Mouse (Mus musculus) mouse embryonic stem cell (cell line): ENCODE measurements around the gene Gm20532.

Source experiments
- in situ Hi-C, 2 experiments: fragments of 300-500 bp; cut with MboI; formaldehyde crosslinking; loops; 1 replicate in 1 of 2; 3 replicates in 1 of 2; pipeline ENCODE4 v1.14.3; 2019 to 2020; ENCODE audit warnings: low sequenced_read_pairs in 2 of 2, low pct_unique_long_range_greater_than_20kb in 1 of 2, mixed read lengths in 1 of 2; ENCODE audit not compliant: unreplicated experiment in 1 of 2

The Gm20532 gene

DNA sequence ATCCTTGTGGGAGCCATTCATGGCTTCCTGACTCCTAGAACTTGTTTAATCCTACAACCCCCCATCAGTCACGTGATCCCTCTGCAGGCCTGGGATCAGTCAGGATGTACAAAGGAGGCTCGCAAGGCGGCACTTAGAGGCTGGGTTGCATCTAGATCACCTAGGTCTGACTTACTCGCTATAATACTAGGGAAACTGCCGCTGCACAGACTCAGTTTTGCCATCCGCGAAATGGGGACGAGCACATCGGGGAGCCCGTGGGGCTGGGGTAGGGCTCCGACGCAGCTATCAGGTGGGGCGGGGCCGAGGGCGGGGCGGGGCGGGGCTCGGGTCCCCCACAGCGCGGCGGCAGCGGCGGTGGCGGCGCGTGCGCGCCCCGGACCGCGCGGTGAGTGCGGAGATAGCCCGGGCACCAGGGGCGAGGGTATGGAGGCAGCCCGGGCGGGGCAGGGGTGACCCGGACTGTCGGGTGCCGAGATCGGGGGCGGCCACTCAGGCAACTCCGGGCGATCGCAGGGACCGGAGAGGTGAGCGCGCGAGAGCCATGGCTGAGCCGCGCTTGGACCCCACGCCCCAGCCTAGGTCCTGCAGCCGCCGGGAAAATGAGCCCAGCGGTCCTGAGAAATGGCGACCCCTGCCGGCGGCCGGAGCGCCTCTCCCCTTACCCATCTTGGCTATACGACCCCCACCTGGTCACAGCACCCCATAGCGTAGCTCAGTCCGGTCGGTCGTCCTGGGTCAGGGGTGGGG is at the start of gene Gm20532:
Gm20532 (plus strand) TSS at position 346 of the 750 bp plus-strand sequence.
- in situ Hi-C loops, result no loop called here

DNA sequence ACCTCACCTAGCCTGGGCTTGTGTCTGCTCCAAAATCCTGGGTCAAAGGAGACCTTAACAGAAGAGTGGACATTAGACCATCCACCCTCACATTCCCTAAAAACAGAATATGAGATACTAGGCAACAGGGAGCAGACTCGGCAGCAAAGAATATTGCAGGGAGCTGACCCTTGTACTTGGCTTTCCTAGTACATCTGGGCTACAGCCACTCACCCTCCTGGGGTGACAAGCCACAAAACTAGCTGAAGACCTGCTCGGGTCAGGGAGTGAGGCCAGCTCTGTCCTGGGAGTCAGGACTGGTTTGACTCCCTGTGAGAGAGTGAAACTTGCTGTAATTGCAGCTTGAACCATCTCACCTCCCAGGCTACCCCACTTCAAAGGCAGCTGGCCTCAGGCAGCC is 46.9 kb upstream of the Gm20532 start:
- in situ Hi-C loops, result no loop called here

DNA sequence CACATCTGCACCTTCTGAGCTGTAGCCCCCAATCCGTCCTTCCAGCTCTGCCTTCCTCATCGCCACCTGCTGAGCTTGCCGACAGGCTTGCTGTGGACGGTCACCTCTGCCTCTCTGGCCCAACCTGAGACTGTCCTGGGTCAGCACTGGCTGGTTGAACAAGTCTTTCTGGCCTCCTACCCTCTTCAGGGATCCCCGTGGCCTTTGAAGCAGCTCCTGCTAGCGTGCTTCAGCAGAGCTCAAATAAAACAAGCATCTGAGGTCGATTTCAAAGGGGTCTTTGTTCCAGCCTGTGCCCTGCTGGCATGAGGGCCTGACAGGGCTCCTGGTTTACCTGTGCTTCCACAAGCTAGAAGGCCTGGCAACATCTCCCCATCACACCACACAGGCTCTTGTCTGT is 45.7 kb upstream of the Gm20532 start:
- in situ Hi-C loops, result no loop called here

DNA sequence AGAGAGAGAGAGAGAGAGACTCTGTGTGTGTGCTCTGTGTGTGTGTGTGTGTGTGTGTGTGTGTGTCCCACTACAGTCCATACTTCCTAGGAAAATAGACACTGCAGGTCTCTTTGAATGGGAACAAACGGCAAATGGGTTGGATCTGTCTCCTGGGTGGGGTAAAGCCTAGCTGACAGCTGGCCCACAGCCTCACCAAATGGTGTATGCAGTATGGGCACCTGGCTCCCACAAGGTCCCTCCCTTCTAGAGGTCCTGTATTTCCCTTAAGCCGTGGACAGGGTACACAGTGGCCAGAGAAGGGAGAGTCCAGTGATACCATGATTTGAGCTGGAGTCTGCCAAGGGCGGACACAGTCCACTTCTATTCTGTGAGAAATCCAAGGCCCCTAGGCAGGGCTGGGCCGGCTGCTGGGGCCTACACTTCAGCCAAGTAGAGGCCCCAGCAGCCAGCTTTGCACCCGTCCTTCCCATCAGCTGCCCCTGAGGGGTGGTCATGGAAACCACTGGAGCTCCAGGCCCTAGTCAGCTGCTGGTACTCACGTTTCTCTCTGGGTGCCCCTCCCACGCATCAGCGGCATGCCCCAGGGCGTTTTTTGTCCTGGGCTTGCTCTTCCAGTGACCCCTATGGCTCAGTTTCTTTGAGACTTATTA is 45.1 kb upstream of the Gm20532 start:
- in situ Hi-C loops, result no loop called here

DNA sequence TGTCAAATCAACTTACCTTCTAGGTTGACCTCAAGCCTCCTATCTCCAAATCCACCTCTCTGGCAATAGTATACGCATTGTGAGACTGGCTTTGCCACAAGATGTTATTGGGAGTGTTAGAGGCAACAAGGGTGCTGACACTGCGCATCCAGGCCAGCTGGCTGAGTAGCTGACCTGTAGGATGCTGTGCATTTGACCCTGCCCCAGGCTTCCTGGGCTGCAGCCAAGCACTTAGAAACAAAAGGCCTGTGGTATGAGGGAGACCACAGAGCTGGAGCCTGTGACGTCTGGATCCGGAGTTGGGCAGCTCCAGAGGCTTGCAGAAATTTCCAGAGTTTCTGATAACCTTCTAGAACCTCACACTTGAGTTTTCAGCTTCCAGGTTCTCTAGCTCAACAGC is 43.3 kb upstream of the Gm20532 start:
- in situ Hi-C loops, result no loop called here

DNA sequence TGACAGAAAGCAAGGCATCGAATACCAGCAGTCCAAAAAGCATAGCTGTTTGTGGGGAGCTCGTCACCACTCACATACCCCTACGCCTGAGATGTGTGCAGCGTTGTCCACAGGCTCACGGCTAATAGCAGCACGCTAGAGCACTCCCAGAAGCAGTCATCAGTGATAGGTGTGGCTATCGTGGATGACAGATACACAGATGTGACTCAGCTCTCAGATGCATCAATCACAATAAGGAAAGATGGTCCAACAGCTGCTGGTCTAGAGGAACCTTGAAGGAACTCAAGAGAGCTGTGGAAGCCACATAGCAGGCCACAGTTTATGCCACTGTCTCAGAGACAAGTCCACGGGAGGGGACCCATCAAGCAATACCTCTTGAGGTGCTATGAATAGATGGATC is 42.7 kb upstream of the Gm20532 start:
- in situ Hi-C loops, result no loop called here

DNA sequence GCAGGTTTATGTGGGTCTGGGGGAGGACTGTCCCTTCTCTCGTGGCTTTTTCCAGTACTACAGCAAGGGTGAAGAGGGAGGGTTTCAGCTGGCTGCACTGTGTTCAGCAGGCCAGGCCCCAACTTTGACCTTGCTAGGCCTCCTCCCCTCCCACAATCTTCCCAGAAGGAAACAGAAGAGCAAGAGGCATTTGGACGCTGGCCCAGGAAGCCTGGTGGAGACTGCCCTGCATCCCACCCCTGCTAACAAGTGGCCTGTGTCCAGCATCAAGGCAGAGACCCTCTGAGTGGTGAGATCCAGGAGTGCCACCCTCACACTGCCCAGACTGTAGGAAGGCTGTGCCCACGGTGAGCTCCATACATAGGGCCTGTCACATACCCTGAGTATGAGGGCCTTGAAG is 42.2 kb upstream of the Gm20532 start:
- in situ Hi-C loops, result no loop called here

DNA sequence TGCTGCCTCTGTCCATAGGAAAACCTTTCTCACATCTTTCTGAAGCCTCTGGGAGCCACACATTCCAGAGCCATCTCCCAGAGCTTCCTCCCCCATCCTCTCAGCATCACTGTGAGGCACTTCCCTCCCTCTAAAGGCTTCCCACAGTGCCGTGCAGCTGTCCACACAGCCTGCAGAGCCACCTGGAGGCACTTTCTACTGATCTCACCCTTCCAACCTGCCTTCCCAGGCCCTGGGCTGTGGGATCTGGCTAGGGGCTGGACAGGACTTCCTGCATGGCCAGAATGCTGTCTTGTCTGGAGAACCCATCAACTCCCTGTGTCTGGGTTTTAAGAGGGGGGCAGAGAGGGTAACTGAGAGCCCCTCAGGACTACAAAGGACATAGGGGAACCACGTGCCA is 39.0 kb upstream of the Gm20532 start:
- in situ Hi-C loops, result no loop called here

DNA sequence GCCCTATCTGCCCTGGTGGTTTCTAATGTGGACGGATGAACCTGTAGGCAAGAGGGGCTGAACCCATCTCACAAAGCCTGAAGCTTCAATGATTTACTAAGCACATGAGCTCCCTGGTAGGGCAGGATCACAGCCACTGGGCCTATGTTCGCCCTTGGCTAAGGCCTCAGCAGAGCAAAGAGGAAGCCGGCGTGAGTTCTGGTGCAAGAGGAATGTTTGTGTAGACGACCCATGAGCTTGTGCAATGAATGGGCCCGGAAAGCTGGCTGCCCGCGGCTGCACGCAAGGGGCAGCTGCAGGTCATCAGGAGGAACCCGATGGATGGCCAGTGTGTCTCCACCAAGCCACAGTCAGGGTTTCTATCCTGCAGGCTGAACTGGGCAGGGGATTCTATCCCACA is 36.6 kb upstream of the Gm20532 start:
- in situ Hi-C loops, result loop anchor here (25.0 kb wide), 2 partner anchors 238 to 388 kb away; partner anchors contain the start of gene Gpsm1 (in 1 of the 2)

DNA sequence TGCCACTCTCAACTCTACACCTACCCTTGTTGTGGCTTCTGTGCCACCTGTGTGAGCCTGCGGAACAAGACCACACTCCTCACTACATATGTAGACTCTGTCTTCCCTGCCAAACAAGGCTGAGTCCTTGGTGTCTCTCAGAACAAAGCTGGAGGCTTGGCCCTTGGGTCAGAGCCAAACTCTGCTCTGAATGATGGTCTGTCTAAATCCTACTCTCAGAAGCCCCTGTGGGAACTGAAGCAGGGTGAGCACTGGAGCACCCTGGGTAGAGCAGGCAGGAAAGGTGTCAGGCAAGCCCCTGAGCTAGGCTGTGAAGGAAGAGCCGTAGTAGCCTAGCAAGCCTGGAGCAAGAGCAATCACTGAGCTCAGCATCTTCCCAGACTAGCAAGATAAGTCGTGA is 36.2 kb upstream of the Gm20532 start:
- in situ Hi-C loops, result loop anchor here (25.0 kb wide), 2 partner anchors 238 to 388 kb away; partner anchors contain the start of gene Gpsm1 (in 1 of the 2)

DNA sequence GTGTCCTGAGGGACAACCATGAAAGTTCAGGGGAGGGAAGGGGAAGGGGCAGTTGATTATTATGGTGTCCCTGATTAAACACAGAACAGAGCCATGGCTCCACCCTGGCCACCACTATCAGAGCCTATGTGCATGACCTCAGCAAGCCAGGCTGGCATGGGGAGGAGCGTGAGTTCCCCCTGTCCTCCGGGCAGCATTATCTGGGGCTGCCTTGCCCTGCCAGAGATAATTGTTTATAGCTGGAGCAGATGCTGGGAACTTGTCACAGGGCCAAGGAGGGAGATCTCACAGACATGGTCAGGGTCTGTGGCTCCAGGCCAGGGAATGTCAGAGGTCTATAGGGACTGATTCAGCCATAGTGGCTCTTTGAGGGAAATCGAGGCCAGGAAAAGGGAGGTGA is 35.7 kb upstream of the Gm20532 start:
- in situ Hi-C loops, result loop anchor here (25.0 kb wide), 2 partner anchors 238 to 388 kb away; partner anchors contain the start of gene Gpsm1 (in 1 of the 2)

DNA sequence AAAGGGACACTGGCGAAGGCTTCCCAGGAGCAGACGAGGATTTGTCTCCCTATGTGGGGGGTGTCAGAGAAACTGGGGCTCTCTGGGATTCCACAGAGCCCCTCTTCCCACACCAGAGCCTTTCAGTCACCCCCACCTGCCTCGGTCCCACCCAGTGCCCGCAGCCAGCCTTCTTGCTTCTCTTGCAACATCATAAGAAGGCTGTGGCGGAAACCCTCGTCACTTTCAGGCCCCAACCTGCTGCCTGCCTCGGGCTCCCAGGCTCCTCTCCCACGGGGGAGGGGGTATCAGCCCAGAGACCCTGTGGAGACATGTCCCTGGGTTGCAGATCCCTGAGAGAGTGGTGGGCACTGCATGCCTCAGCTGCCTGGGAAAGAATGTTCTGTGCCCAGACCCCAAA is 35.0 kb upstream of the Gm20532 start:
- in situ Hi-C loops, result loop anchor here (25.0 kb wide), 2 partner anchors 239 to 389 kb away; partner anchors contain the start of gene Gpsm1 (in 1 of the 2)

DNA sequence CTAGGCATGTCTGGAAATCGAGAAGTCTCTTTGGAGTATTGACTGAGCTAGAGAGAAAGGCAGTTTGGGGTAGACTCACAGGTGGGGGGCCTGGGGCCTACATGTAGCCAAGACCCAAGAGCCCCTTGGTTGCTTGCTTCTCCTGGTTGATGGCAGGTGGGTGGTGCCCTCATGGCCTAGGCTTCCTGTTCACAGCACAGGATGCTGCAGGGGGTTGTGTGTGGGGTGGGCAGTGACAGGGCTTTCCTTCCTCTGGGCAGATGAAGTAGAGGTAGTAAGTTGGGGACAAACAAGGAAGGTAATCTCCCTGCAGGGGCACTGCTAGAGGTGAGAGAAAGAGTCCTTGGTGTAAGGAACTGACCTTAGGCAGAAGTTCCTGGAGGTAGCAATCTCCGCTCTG is 34.4 kb upstream of the Gm20532 start:
- in situ Hi-C loops, result loop anchor here (25.0 kb wide), 2 partner anchors 240 to 390 kb away; partner anchors contain the start of gene Gpsm1 (in 1 of the 2)

DNA sequence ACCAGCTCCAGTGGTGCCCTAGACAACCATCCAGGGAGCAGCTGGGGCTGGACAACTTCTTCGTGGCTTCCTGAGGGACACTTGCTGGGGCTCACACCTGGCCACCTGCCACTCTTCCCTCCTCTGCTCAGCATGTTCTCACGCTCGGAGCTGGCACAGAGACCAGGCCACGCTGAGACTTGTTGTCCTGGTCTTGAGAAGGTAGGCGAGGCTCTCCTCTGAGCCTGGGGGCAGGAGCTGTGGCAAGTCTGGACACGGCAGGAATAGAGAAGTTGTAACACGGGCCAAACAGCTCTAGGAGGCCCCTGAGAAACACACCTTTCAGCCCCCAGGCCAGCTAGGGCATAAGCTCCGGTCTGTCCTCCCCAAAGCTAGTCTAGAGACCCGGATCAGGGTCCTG is 32.5 kb upstream of the Gm20532 start:
- in situ Hi-C loops, result loop anchor here (25.0 kb wide), 2 partner anchors 242 to 392 kb away; partner anchors contain the start of gene Gpsm1 (in 1 of the 2)

DNA sequence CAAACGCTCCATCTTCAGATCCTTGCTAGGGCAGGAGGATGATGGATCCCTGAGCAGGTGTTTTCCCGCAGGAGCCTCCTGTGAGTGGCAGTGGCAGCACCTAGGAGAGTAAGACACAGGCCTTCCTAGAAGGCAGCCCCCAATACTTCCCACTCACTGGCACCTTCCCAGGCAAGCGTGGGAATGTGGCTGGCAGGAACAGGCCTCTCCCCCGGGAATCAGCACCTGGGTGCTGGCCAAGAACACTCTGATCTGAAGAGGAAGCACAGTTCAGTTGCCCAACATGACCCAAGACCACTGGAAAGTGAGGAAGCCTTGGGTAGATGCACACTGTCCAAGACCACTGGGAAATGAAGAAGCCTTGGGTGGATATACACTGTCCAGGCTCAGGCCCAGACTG is 31.4 kb upstream of the Gm20532 start:
- in situ Hi-C loops, result loop anchor here (25.0 kb wide), 2 partner anchors 243 to 393 kb away; partner anchors contain the start of gene Gpsm1 (in 1 of the 2)

DNA sequence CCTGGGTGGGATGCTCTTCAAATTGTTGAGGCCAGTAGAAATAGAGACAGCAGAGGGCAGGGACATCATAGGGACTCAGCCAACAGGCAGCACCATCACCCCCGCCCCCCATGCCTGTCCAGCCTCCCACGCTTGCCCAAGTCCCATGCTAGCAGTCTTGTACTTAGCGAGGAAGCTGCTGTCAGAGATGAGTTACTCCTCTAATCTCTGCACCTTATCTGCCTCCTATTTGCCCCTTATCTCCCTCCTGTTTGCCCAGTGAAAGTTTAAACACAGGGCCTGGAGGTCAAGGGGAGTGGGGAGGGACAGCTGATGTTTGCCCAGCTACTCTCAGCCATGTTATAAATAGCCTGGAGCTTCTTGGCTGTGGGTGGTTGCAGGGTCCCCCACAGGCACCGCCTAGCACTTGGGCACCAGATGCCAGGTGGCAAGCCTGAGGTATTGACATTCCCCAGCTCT is 29.9 kb upstream of the Gm20532 start:
- in situ Hi-C loops, result loop anchor here (25.0 kb wide), 2 partner anchors 244 to 394 kb away; partner anchors contain the start of gene Gpsm1 (in 1 of the 2)

DNA sequence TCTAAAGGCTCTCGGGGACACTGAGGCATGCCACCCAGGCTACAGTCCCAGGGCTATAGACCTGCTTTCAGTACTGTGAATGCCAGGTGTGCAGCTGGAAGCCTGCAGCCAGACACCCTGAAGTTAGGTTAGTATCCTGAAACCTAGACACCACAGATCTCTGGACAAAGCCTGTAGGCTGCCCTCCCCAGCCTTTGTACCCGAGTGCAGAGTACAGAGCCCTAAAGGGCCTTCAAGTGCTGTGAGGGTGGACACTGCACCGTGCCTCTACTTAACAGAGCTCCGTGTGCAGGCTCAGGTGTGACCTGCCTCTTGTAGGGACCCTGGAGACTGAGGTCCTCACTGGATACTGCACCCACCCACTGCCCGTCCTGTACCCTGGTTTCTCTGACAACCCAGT is 25.9 kb upstream of the Gm20532 start:
- in situ Hi-C loops, result loop anchor here (5.0 to 25.0 kb wide), 5 partner anchors 108 to 398 kb away; partner anchors contain the start of genes Gpsm1 (in 2 of the 2) and Sec16a (in 1 of the 2)

DNA sequence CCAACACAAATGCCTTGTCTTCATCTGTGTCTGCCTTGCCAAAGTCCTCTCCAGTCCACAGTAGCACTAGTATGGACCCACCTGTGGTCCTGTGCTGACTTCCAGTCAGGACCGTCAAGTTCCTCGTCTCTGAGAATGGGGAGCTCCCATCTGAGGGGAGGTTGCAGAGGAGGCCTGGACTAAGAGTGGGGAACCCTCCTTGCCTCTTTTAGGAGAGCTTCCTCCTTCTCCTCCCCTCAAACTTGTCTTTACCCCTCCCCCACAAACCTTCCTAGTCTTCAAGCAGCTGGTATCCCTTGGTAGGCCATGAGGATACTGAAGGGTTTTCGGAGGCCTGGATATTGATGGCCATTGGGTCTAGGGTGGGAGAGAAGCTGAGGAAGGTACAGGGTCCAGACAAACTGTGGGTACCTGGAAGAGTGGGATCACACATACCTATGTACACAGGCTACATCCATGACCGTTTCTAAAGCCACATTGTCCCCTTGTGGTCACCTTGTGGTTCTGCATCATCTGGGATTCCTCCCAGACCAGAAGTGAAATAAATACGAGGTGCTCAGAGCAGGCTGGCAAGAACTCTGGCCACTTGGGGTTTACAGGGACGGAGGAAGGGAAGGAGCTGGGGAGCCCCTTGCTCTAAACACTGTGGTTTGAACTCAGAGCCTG is 25.0 kb upstream of the Gm20532 start:
- in situ Hi-C loops, result loop anchor here (5.0 to 25.0 kb wide), 5 partner anchors 109 to 399 kb away; partner anchors contain the start of genes Gpsm1 (in 2 of the 2) and Sec16a (in 1 of the 2)
